Mouse (Mus musculus) hindbrain, embryonic 12.5 days (tissue): ENCODE measurements at regions not wholly inside any gene's neighbourhood (a gene's known extent, or its start where the extent isn't known, plus 50 kb on each side); places are given as distances from the start of the nearest gene placed in this dataset.

Experiments used
- ATAC-seq: fragments of 200-750 bp; cut with Nextera tagmentation; 2 replicates; pipeline ENCODE4 v1.8.0; 2017; ENCODE audit warnings: moderate TSS enrichment; ENCODE audit not compliant: low FRiP score
- H3K27ac ChIP-seq: fragments of 300-500 bp; sonication (generic); 2 replicates; pipeline ENCODE4 v1.5.1; 2016; ENCODE audit warnings: mild to moderate bottlenecking
- H3K27me3 ChIP-seq: fragments of 300-500 bp; sonication (generic); 2 replicates; pipeline ENCODE4 v1.6.1; 2016; ENCODE audit warnings: mild to moderate bottlenecking
- H3K36me3 ChIP-seq: fragments of 300-500 bp; sonication (generic); 2 replicates; pipeline ENCODE4 v1.6.1; 2016; ENCODE audit warnings: mild to moderate bottlenecking
- H3K4me1 ChIP-seq: fragments of 300-500 bp; sonication (generic); 2 replicates; pipeline ENCODE4 v1.6.1; 2016
- H3K4me2 ChIP-seq: fragments of 300-500 bp; sonication (generic); replicated peaks from 2 replicates; pipeline ENCODE4 v1.6.1; 2016; ENCODE audit warnings: mild to moderate bottlenecking
- H3K4me3 ChIP-seq: fragments of 300-500 bp; sonication (generic); 2 replicates; pipeline ENCODE4 v1.5.1; 2016; ENCODE audit warnings: mild to moderate bottlenecking
- H3K9ac ChIP-seq: fragments of 300-500 bp; sonication (generic); 2 replicates; pipeline ENCODE4 v1.6.1; 2016; ENCODE audit warnings: mild to moderate bottlenecking, moderate library complexity
- H3K9me3 ChIP-seq: fragments of 300-500 bp; sonication (generic); replicated peaks from 2 replicates; pipeline ENCODE4 v1.6.1; 2016; ENCODE audit warnings: mild to moderate bottlenecking
- WGBS: fragments of 180-500 bp; shearing (Covaris S2); methylation state at CpG from one replicate; pipeline ENCODE4 v1.1.7; 2016; 5-methylcytosine and 5-hydroxymethylcytosine counted together

DNA sequence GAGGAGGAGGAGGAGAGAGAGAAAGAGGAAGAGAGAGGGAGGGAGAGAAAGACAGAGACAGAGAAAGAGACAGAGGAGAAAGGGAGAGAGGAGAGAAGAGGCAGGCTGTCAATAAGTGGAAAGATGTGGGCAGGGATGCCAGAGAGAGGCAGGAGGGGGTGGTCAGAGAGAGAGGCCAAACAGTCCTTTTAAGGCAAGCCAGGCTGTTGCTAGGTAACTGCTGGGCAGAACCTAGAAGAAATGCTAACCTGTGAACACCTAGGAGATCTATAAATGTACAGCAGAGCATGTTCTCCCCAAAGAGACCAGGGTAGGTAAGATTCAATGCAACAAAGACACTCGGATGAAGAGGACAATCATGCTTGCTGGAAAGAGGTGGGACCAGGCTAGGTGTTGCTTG, 417.9 kb upstream of the Gm10131 start:
- no peak overlapping the region for H3K4me2 ChIP-seq
- ATAC-seq = no peak
- H3K27me3 ChIP-seq = no peaks in the 10 kb centered on the region
- no peaks in the 10 kb centered on the region for H3K36me3 ChIP-seq
- WGBS = 79% methylated on average over 1 of the region's 1 CpGs
- no peaks in the 10 kb centered on the region for H3K4me1 ChIP-seq
- no peak overlapping the region for H3K4me3 ChIP-seq
- no peak overlapping the region for H3K9ac ChIP-seq
- no peak overlapping the region for H3K27ac ChIP-seq
- H3K9me3 ChIP-seq = no peaks in the 10 kb centered on the region

GRCm38 (mm10) chr8:34528213-34528612, 416.7 kb upstream of the Gm10131 start:
- Histone ChIP-seq H3K27ac (no peak overlapping the region), H3K4me1 (no peaks in the 10 kb centered on the region), H3K36me3 (no peaks in the 10 kb centered on the region), H3K4me2 (no peak overlapping the region), H3K9me3 (no peaks in the 10 kb centered on the region), H3K4me3 (no peak overlapping the region), H3K27me3 (no peaks in the 10 kb centered on the region), H3K9ac (no peak overlapping the region)
- 85% methylated on average over 3 of the region's 3 CpGs for WGBS
- no peak for ATAC-seq

DNA sequence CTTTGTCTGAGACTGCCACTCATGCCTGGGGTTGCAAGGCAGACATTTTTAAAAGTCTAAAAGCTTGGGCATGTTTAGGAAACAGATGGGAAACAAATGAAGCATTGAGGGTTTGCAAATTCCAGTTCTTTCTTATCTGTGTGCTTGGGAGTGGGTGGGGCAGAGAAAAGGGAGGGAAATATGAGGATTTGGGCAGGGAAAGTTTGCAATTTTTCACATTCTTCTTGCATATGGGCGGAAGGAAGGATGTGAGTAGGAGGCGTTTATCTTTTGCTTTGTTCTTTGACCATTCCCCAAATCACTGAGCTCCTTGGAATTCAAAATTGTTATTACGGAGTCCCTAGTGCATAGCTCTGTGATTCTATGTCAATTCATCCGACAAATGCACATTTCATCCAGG, 413.7 kb upstream of the Gm10131 start:
- H3K27ac ChIP-seq = no peak overlapping the region
- 0 out of 2 replicates have a peak, but pooled peaks cover 3% of the 10 kb centered on the region for H3K4me1 ChIP-seq
- H3K4me2 ChIP-seq = no peak overlapping the region
- H3K9ac ChIP-seq = no peak overlapping the region
- H3K4me3 ChIP-seq = no peak overlapping the region
- no peaks in the 10 kb centered on the region for H3K36me3 ChIP-seq
- WGBS = 62% methylated on average over 4 of the region's 4 CpGs
- H3K27me3 ChIP-seq = no peaks in the 10 kb centered on the region
- ATAC-seq = no peak
- no peaks in the 10 kb centered on the region for H3K9me3 ChIP-seq

- WGBS = 81% methylated on average over 3 of the region's 3 CpGs
- no peak overlapping the region for H3K4me3 ChIP-seq
These were observed 412.3 kb upstream of the Gm10131 start for GRCm38 (mm10) chr8:34523849-34524248.

GRCm38 (mm10) chr8:34521316-34521715, 409.8 kb upstream of the Gm10131 start:
- no peak overlapping the region for H3K4me2 ChIP-seq
- no peaks in the 10 kb centered on the region for H3K27me3 ChIP-seq
- WGBS = 91% methylated on average over 7 of the region's 7 CpGs
- 0 out of 2 replicates have a peak, but pooled peaks cover 3% of the 10 kb centered on the region for H3K4me1 ChIP-seq
- H3K36me3 ChIP-seq = no peaks in the 10 kb centered on the region
- H3K9me3 ChIP-seq = 0 out of 2 replicates have a peak, but pooled peaks cover under 1% of the 10 kb centered on the region
- no peak overlapping the region for H3K9ac ChIP-seq
- no peak for ATAC-seq
- H3K4me3 ChIP-seq = no peak overlapping the region
- no peak overlapping the region for H3K27ac ChIP-seq

More at GRCm38 (mm10) chr8:34523849-34524248, 412.3 kb upstream of the Gm10131 start:
- Histone ChIP-seq H3K27ac (no peak overlapping the region), H3K27me3 (no peaks in the 10 kb centered on the region), H3K4me2 (no peak overlapping the region), H3K4me1 (0 out of 2 replicates have a peak, but pooled peaks cover 3% of the 10 kb centered on the region), H3K36me3 (no peaks in the 10 kb centered on the region), H3K9me3 (no peaks in the 10 kb centered on the region), H3K9ac (no peak overlapping the region)
- ATAC-seq = no peak

- WGBS = 67% methylated on average over 4 of the region's 4 CpGs
- Histone ChIP-seq H3K4me3 (no peak overlapping the region), H3K9me3 (peaks cover 7% of the 10 kb centered on the region), H3K4me1 (0 out of 2 replicates have a peak, but pooled peaks cover 3% of the 10 kb centered on the region), H3K36me3 (no peaks in the 10 kb centered on the region), H3K4me2 (no peak overlapping the region), H3K27me3 (no peaks in the 10 kb centered on the region), H3K27ac (no peak overlapping the region), H3K9ac (no peak overlapping the region)
- ATAC-seq = no peak
These were observed 409.1 kb upstream of the Gm10131 start for GRCm38 (mm10) chr8:34520664-34521063.

- whole genome bisulfite sequencing = 73% methylated on average over 4 of the region's 4 CpGs
- Histone ChIP-seq H3K9ac (no peak overlapping the region), H3K27ac (no peak overlapping the region), H3K4me1 (no peaks in the 10 kb centered on the region), H3K4me2 (no peak overlapping the region), H3K9me3 (peaks cover 9% of the 10 kb centered on the region), H3K36me3 (no peaks in the 10 kb centered on the region), H3K4me3 (no peak overlapping the region), H3K27me3 (no peaks in the 10 kb centered on the region)
- ATAC-seq = no peak
These were observed 402.0 kb upstream of the Gm10131 start for GRCm38 (mm10) chr8:34513459-34514090.

DNA sequence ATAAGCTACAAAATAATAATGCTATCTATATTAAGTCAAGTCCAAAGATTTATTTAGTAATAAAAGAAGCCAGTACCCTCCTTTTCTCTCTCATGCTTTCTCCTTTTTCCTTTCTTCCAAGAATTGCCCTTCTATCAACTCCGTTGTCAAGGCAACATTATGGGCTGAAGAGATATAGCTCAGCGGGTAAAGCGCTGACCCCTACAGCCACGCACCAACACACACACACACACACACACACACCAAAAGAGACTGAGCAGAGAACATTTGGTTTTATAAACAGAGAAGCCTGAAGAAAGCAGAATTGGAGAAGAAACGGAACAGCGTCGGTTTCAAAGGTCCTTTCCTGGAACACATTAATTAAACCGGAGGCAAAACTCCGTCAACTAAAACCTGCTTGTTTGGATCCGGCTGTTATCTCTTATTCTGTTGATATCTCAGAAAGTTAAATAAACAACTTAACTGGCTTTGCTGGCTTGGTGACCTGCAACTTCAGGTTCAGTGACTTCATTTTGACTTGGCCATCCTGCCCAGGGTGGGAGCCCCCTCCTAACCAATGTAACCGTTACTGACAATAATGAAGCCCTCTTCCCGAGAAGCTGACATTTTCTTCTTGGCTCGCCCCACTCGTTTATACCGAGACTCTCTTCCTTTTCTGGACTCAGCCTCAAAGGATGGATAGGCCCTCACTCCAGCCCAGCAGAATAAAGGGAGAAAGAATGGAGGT, 394.5 kb upstream of the Gm10131 start:
- Histone ChIP-seq H3K27me3 (no peaks in the 10 kb centered on the region), H3K4me2 (no peak overlapping the region), H3K4me3 (no peak overlapping the region), H3K36me3 (no peaks in the 10 kb centered on the region), H3K9me3 (no peaks in the 10 kb centered on the region), H3K27ac (no peak overlapping the region), H3K9ac (no peak overlapping the region), H3K4me1 (no peaks in the 10 kb centered on the region)
- no peak for ATAC-seq
- 70% methylated on average over 15 of the region's 15 CpGs for WGBS

DNA sequence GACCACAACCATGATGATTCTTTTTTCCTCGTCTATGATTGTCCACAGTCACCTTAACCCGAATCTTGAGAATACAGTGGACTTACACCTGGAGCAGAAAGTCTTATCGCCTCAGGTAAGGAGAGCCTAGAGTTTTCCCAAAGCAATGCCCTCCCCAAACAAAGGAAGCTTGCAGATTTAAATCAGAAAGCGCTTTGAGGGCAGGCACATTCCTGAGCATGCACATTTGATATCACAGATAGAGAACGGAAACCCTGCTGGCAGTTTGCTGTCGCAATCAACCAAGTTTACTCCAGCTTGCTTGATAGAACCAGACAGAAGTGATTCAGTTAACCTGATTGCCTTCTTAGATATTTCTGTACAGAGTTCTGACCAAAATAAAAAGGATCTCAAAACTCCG, 393.6 kb upstream of the Gm10131 start:
- no peak overlapping the region for H3K4me2 ChIP-seq
- ATAC-seq = no peak

DNA sequence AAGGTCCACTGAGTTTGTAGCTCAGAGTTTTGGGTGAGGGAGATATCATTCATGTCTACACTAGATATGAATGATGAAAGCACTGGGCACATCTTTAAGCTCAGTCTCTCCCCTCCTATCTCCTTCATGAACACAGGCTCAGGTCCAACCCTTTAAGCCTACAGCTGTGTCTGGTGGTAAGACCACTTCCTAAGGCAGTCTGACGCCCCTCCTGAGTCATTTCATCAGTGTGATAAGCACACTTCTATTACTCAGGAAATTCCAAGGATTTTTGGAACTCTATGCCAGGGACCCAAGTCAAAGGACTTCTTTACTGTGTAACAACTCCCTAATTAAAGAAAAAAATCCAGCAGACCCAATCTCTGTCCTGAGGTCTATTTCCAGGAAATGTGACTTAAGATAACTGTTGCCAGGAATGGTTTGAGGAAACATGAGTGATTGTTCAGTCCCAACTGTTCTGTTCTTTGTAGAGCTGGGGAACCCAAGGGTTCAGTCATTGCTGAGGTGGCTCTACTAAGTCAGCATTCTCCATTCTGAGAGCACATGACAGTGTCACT, 391.1 kb upstream of the Gm10131 start:
- Histone ChIP-seq H3K4me3 (no peak overlapping the region), H3K4me2 (no peak overlapping the region), H3K36me3 (no peaks in the 10 kb centered on the region), H3K9me3 (no peaks in the 10 kb centered on the region), H3K4me1 (no peaks in the 10 kb centered on the region), H3K27me3 (no peaks in the 10 kb centered on the region), H3K9ac (no peak overlapping the region), H3K27ac (no peak overlapping the region)
- WGBS = 81% methylated on average over 1 of the region's 1 CpGs
- no peak for ATAC-seq

More for the DNA sequence above, 393.6 kb upstream of the Gm10131 start:
- 80% methylated on average over 7 of the region's 7 CpGs for WGBS
- no peak overlapping the region for H3K4me3 ChIP-seq
- no peaks in the 10 kb centered on the region for H3K27me3 ChIP-seq
- H3K27ac ChIP-seq = no peak overlapping the region
- no peak overlapping the region for H3K9ac ChIP-seq
- no peaks in the 10 kb centered on the region for H3K9me3 ChIP-seq
- no peaks in the 10 kb centered on the region for H3K36me3 ChIP-seq
- no peaks in the 10 kb centered on the region for H3K4me1 ChIP-seq

DNA sequence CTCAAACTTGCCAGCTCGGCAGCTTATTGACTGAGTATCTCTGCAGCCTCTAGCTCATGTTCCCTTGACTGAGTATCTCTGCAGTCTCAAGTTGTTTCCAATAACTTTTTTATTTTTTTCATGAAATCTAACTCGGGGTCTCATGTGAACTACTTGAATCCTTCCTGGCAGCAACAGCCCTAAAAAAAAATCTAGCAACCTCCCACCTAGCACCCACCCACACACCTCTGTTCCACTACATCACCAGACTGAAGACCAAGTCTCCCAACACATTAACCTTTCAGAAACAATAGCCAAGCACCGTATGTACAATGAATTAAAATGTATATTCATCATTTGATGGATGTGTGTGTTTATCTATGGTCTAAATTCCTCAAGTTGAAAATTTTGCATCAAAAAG, 387.7 kb upstream of the Gm10131 start:
- H3K27me3 ChIP-seq = no peaks in the 10 kb centered on the region
- no peaks in the 10 kb centered on the region for H3K9me3 ChIP-seq
- no peak overlapping the region for H3K4me3 ChIP-seq
- no peak overlapping the region for H3K9ac ChIP-seq
- H3K4me1 ChIP-seq = no peaks in the 10 kb centered on the region
- no peak overlapping the region for H3K4me2 ChIP-seq
- H3K27ac ChIP-seq = no peak overlapping the region
- WGBS = 79% methylated on average over 3 of the region's 3 CpGs
- no peaks in the 10 kb centered on the region for H3K36me3 ChIP-seq
- ATAC-seq = no peak

DNA sequence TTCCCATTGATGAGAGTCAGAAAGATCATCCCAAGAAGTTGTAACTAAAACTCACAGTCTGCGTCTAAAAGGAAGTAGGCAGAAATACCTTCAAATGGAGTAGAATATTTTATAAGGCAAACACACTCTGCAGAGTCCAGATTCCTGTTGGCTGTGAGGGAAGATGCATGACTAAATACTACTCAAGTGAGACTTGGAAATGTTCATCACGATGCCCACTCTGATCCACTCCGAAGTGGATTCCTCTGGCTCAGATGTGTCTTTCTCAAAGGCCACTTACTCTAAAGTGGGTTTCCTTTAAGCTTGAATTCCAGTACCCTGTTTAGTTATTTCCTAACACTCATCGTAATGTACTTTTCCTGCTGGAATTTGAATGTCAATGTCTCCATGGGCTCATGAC, 385.2 kb upstream of the Gm10131 start:
- H3K36me3 ChIP-seq = no peaks in the 10 kb centered on the region
- no peak overlapping the region for H3K9ac ChIP-seq
- H3K9me3 ChIP-seq = no peaks in the 10 kb centered on the region
- no peak overlapping the region for H3K4me2 ChIP-seq
- no peak overlapping the region for H3K4me3 ChIP-seq
- WGBS = 94% methylated on average over 4 of the region's 4 CpGs
- H3K27me3 ChIP-seq = no peaks in the 10 kb centered on the region
- H3K4me1 ChIP-seq = no peaks in the 10 kb centered on the region
- no peak for ATAC-seq
- no peak overlapping the region for H3K27ac ChIP-seq
